Mouse (Mus musculus) heart, embryonic 11.5 days (tissue): ENCODE data around the gene Desi2. TPM values are rescaled to one million over a fixed set of nuclear protein-coding genes. Genes with fewer than 3 reads are reported as not detected.
"Not testable (repeated sequence)": the region's sequence is repeated elsewhere in the genome, so short reads cannot be mapped to it uniquely, and the experiment has no call there.

ENCODE experiments used
- ATAC-seq: fragments of 200-750 bp; cut with Nextera tagmentation; replicated peaks from 2 replicates; pipeline ENCODE4 v1.8.0; 2017; ENCODE audit warnings: moderate library complexity; ENCODE audit not compliant: insufficient number of reproducible peaks, low FRiP score, low TSS enrichment
- H3K27ac ChIP-seq: fragments of 300-500 bp; sonication (generic); 2 replicates; pipeline ENCODE4 v1.5.1; 2014; ENCODE audit warnings: mild to moderate bottlenecking, low read depth, low read length
- H3K27me3 ChIP-seq: fragments of 300-500 bp; sonication (generic); 2 replicates; pipeline ENCODE4 v1.6.1; 2014; ENCODE audit warnings: mild to moderate bottlenecking, low read length, mixed read lengths; ENCODE audit not compliant: control insufficient read depth, insufficient read depth
- H3K36me3 ChIP-seq: fragments of 300-500 bp; sonication (generic); 2 replicates; pipeline ENCODE4 v1.6.1; 2014; ENCODE audit warnings: mild to moderate bottlenecking, low read length, moderate library complexity, mixed read lengths; ENCODE audit not compliant: control insufficient read depth, insufficient read depth
- H3K4me1 ChIP-seq: fragments of 300-500 bp; sonication (generic); 2 replicates; pipeline ENCODE4 v1.6.1; 2014; ENCODE audit warnings: low read length; ENCODE audit not compliant: control insufficient read depth, insufficient read depth
- H3K4me2 ChIP-seq: fragments of 300-500 bp; sonication (generic); 2 replicates; pipeline ENCODE4 v1.6.1; 2014; ENCODE audit warnings: mild to moderate bottlenecking, moderate library complexity
- H3K4me3 ChIP-seq: fragments of 300-500 bp; sonication (generic); 2 replicates; pipeline ENCODE4 v1.5.1; 2014; ENCODE audit warnings: low read depth, low read length
- H3K9ac ChIP-seq: fragments of 300-500 bp; sonication (generic); 2 replicates; pipeline ENCODE4 v1.6.1; 2014; ENCODE audit warnings: mild to moderate bottlenecking, low read depth, low read length, moderate library complexity
- H3K9me3 ChIP-seq: fragments of 300-500 bp; sonication (generic); replicated peaks from 2 replicates; pipeline ENCODE4 v1.6.1; 2016; ENCODE audit warnings: low read length; ENCODE audit not compliant: control insufficient read depth
- WGBS: fragments of 180-500 bp; shearing (Covaris S2); extraction: QIAGEN DNeasy Blood & Tissue Kit; methylation state at CpG from one replicate; pipeline ENCODE4 v1.1.7; 2014; ENCODE audit not compliant: insufficient replicate concordance; 5-methylcytosine and 5-hydroxymethylcytosine counted together
- polyA plus RNA-seq: library from polyadenylated mRNA; unstranded; fragments of >200 nt; fragmentation: Nextera tagmentation; extraction: Ambion mirVana; gene quantifications from 2 replicates; pipeline ENCODE4 v1.2.1, GENCODE M21; 2014

Desi2 gene
- polyA plus RNA-seq = 22.0 and 22.3 TPM in 2 replicates

DNA sequence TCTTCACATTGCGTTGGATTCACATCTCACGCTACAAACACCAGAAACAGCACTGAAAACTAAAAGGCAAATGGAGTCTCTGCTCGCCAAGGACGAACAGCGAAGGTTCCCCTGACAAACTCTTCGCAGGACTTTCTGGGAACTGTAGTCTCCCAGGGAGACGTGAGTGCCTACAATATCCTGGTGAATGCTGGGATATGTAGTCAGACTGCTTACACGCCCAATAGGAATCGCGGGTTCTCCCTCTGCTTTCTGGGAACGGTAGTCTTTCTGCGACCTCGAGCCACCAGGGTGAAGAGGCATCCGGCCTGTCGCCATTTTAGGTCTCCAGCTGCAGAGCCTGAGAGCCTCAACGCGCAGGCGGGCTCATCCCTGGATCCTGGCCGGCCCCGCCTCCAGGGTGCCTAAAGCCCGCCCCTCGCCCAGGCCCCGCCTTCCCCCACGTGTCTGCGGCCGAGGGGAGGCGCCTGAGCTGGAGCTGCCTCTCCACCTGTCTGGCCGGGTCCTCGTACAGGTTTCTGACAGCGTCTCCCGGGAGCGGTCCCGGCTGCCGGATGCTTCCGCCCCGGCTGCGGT is at the start of gene Desi2:
Desi2 (plus strand) TSS at position 202 of the 576 bp plus-strand sequence.
- peak within 1 kb of the TSS; percentile 64 for H3K9ac ChIP-seq
- H3K36me3 ChIP-seq, H3K9me3 ChIP-seq, H3K4me1 ChIP-seq, H3K27me3 ChIP-seq: not testable (repeated sequence)
- H3K27ac ChIP-seq = peak within 1 kb of the TSS; percentile 82
- WGBS = under 1% methylated on average over 33 of the region's 37 CpGs
- peak within 1 kb of the TSS; percentile 64 for H3K4me2 ChIP-seq
- peak; percentile 99 for ATAC-seq
- peak within 1 kb of the TSS; percentile 61 for H3K4me3 ChIP-seq

- H3K4me1 ChIP-seq, ATAC-seq, H3K4me3 ChIP-seq, H3K36me3 ChIP-seq, H3K9me3 ChIP-seq, H3K27me3 ChIP-seq, H3K4me2 ChIP-seq, H3K9ac ChIP-seq, H3K27ac ChIP-seq: not testable (repeated sequence)
- WGBS = 19% methylated on average over 2 of the region's 2 CpGs
These were observed 40.7 kb upstream of the Desi2 start for GRCm38 (mm10) chr1:178146513-178146912.

DNA sequence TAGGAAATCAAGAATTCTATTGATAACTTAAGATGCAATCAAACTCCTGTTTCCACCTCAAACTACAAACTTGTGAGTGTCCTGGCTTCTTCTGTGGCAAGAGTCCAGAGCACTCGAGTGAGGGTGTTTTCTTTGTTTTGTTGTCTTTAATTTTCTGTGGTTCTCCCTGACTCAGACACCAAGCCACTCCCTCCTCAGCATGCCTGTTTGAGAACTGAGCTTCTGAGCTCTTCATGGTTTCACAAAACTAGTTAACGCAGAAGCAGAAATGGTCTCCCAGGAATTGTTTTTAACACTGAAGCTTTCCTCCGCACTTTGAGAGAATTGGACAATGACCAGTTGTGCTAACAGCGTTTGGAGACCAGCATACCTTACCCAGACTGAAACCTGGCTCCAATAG is 40.3 kb upstream of the Desi2 start:
- H3K9ac ChIP-seq, ATAC-seq, H3K36me3 ChIP-seq, H3K4me3 ChIP-seq, H3K27ac ChIP-seq, H3K27me3 ChIP-seq, H3K4me2 ChIP-seq, H3K4me1 ChIP-seq, H3K9me3 ChIP-seq: not testable (repeated sequence)
- 65% methylated on average over 4 of the region's 4 CpGs for WGBS

- 82% methylated on average over 2 of the region's 2 CpGs for WGBS
- Histone ChIP-seq H3K27me3 (no peaks in the 10 kb centered on the region), H3K9me3 (no peaks in the 10 kb centered on the region), H3K36me3 (no peaks in the 10 kb centered on the region), H3K27ac (no peak overlapping the region), H3K4me2 (no peak overlapping the region), H3K4me1 (no peaks in the 10 kb centered on the region), H3K9ac (no peak overlapping the region), H3K4me3 (no peak overlapping the region)
- ATAC-seq = no peak
These were observed 5.0 kb upstream of the Desi2 start for GRCm38 (mm10) chr1:178182251-178182650.

- no peak overlapping the region for H3K27ac ChIP-seq
- ATAC-seq = no peak
- no peak overlapping the region for H3K4me2 ChIP-seq
- H3K4me3 ChIP-seq = no peak overlapping the region
- H3K9ac ChIP-seq = no peak overlapping the region
- no peaks in the 10 kb centered on the region for H3K9me3 ChIP-seq
- no peaks in the 10 kb centered on the region for H3K36me3 ChIP-seq
- H3K27me3 ChIP-seq = no peaks in the 10 kb centered on the region
- H3K4me1 ChIP-seq = peaks cover 4% of the 10 kb centered on the region; the same call in 1 of the 2 replicates
These were observed 1.6 kb upstream of the Desi2 start for GRCm38 (mm10) chr1:178185591-178185990.

GRCm38 (mm10) chr1:178187810-178188209 is 593 bp downstream of the Desi2 start:
- peak overlapping the region; percentile 61 for H3K4me3 ChIP-seq
- H3K4me1 ChIP-seq, H3K27me3 ChIP-seq, H3K36me3 ChIP-seq, H3K9me3 ChIP-seq: not testable (repeated sequence)
- H3K9ac ChIP-seq = peak overlapping the region; percentile 64
- peak overlapping the region; percentile 56 for H3K4me2 ChIP-seq
- WGBS = under 1% methylated on average over 25 of the region's 38 CpGs
- ATAC-seq = peak; percentile 77
- H3K27ac ChIP-seq = peak overlapping the region; percentile 82

GRCm38 (mm10) chr1:178188386-178188785 is 1.2 kb downstream of the Desi2 start:
- H3K27ac ChIP-seq = no peak overlapping the region
- peak overlapping the region; percentile 46; the same call in 1 of the 2 replicates for H3K9ac ChIP-seq

DNA sequence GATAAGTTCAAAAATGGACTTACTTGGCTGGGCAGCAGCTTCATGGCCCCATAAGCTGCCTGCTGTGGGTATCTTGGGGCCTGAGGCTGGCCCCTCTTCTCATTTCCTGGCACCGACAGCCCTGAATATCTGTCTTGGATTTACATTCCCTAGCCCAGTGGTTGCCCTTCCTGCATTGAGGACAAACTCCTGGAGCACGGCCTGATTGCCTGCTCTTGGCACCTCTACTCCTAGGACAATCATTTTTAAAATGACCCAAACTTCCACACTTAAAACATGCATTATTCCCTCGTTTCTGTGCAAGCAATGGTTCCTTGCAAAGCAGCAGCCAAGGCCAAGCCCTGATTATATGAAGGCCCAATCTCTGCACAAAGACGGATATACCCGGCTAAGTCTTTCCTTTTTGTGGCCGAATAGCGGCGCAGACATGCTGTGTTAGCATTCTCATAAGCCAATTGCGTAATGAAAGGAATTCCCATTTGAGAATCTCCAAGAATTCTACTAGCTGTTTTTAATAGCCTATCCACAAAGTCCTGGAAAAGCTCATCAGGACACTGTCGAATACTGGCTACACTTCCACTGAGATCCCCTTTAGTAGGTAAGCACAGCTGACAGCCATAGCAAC is 18.6 kb downstream of the Desi2 start:
- Histone ChIP-seq H3K9ac (no peak overlapping the region), H3K27me3 (no peaks in the 10 kb centered on the region), H3K9me3 (no peaks in the 10 kb centered on the region), H3K4me2 (no peak overlapping the region), H3K27ac (0 out of 2 replicates have a peak overlapping the region, but pooled peaks have one; percentile 22), H3K36me3 (no peaks in the 10 kb centered on the region), H3K4me3 (no peak overlapping the region), H3K4me1 (peaks cover 4% of the 10 kb centered on the region; the same call in 1 of the 2 replicates)
- WGBS = 80% methylated on average over 10 of the region's 10 CpGs
- ATAC-seq = no peak

More at GRCm38 (mm10) chr1:178188386-178188785, 1.2 kb downstream of the Desi2 start:
- Histone ChIP-seq H3K4me2 (peak overlapping the region; percentile 64), H3K27me3 (no peaks in the 10 kb centered on the region), H3K9me3 (no peaks in the 10 kb centered on the region), H3K36me3 (no peaks in the 10 kb centered on the region), H3K4me1 (peaks cover 4% of the 10 kb centered on the region; the same call in 1 of the 2 replicates), H3K4me3 (peak overlapping the region; percentile 43)
- ATAC-seq = no peak
- WGBS = 10% methylated on average over 13 of the region's 13 CpGs

DNA sequence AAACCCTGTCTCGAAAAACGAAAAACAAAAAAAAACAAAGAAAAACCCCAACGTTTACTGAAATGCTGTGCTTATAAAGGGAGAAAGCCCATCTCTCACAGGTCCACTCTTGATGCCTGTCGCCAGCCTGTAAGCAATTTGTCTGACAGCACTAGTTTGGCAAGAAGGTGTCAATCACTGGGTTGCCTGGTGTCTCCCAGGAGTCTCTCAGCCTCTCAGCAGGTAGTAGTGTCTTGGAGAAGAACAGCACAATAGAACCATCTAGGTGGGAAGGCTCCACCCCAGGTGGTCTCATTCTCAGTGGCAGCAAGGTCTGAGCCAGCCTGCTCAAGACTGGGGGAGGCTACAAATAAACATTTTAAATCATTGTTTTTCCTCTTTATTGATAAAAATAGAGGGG is 20.6 kb downstream of the Desi2 start:
- H3K9ac ChIP-seq, ATAC-seq, H3K27me3 ChIP-seq, H3K4me1 ChIP-seq, H3K4me3 ChIP-seq, H3K36me3 ChIP-seq, H3K9me3 ChIP-seq, H3K27ac ChIP-seq, H3K4me2 ChIP-seq: not testable (repeated sequence)
- 79% methylated on average over 4 of the region's 4 CpGs for WGBS
